Mouse (Mus musculus) heart, adult 2 months (tissue): ENCODE measurements around the gene Nrg3.
"Not testable (repeated sequence)": the region's sequence is repeated elsewhere in the genome, so short reads cannot be mapped to it uniquely, and the experiment has no call there.

Experiments
- CTCF ChIP-seq: fragments of 200-600 bp; IDR thresholded peaks from 2 replicates; pipeline ENCODE4 v1.8.1; 2022; ENCODE audit warnings: antibody characterized with exemption, mild to moderate bottlenecking, moderate library complexity
- EP300 ChIP-seq: fragments of 200-500 bp; IDR thresholded peaks from 2 replicates; pipeline ENCODE4 v1.6.1; 2011; ENCODE audit warnings: low read depth, low read length, control low read depth; ENCODE audit not compliant: insufficient read depth

DNA sequence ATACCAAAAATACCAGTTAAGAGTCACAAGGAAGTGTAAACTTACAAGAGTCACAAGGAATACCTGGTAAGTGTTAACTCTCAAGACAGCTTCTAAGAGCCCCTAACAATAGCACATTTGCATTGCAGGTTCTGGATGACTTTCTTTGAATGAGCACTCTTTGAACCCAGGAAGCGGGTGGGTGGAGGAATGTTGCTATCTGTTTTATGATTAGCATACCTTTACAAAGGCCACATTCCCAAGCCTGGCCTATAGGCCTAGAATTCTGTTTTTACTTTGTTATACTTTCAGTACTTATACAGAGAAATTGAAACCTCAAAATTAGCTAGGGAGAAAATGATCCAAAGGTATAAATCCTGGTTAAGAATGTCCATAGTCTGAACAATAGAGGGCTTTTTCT lies 1150.0 kb downstream of the Nrg3 start:
- TF ChIP-seq CTCF, EP300: not testable (repeated sequence)
